Mouse (Mus musculus) heart, adult 2 months (tissue): ENCODE measurements around the gene Cd19.

Experiments used
- CTCF ChIP-seq: fragments of 200-600 bp; IDR thresholded peaks from 2 replicates; pipeline ENCODE4 v1.8.1; 2022; ENCODE audit warnings: antibody characterized with exemption, mild to moderate bottlenecking, moderate library complexity
- EP300 ChIP-seq: fragments of 200-500 bp; IDR thresholded peaks from 2 replicates; pipeline ENCODE4 v1.6.1; 2011; ENCODE audit warnings: low read depth, low read length, control low read depth; ENCODE audit not compliant: insufficient read depth
- POLR2A ChIP-seq: fragments of 200-500 bp; IDR thresholded peaks from 2 replicates; pipeline ENCODE4 v1.6.1; 2011; ENCODE audit warnings: mild to moderate bottlenecking, low read depth, low read length, control low read depth; ENCODE audit not compliant: insufficient read depth

- TF ChIP-seq CTCF: peak; percentile 92
- no peak for TF ChIP-seq POLR2A
- 0 out of 2 replicates have a peak, but pooled peaks have one; percentile 37 for TF ChIP-seq EP300
Observed at GRCm38 (mm10) chr7:126436851-126437250, 22.2 kb upstream of the Cd19 start.
